Mouse (Mus musculus) heart, adult 2 months (tissue): ENCODE measurements around the gene Drg1. TPM values are rescaled to one million over a fixed set of nuclear protein-coding genes. Genes with fewer than 3 reads are reported as not detected.
"Not testable (repeated sequence)": the region's sequence is repeated elsewhere in the genome, so short reads cannot be mapped to it uniquely, and the experiment has no call there.

Experiments
- DNase-seq, 2 experiments: peaks; one replicate each; pipeline ENCODE4 v3.0.0; 2021
- H3K27ac ChIP-seq: fragments of 200-600 bp; 2 replicates; pipeline ENCODE4 v1.8.1; 2022
- H3K27me3 ChIP-seq: fragments of 200-500 bp; 2 replicates; pipeline ENCODE4 v1.6.1; 2012; ENCODE audit warnings: mild to moderate bottlenecking, low read length, inconsistent platforms, mixed read lengths; ENCODE audit not compliant: control insufficient read depth, insufficient read depth
- H3K36me3 ChIP-seq: fragments of 200-500 bp; 2 replicates; pipeline ENCODE4 v1.6.1; 2012; ENCODE audit warnings: low read length, inconsistent platforms; ENCODE audit not compliant: control insufficient read depth, insufficient read depth
- H3K4me1 ChIP-seq: fragments of 200-500 bp; 2 replicates; pipeline ENCODE4 v1.6.1; 2011; ENCODE audit warnings: low read length; ENCODE audit not compliant: control insufficient read depth, insufficient read depth
- H3K4me3 ChIP-seq: fragments of 200-600 bp; 2 replicates; pipeline ENCODE4 v1.8.1; 2022
- H3K79me2 ChIP-seq: fragments of 200-500 bp; replicated peaks from 2 replicates; pipeline ENCODE4 v1.6.1; 2012; ENCODE audit warnings: mild to moderate bottlenecking, inconsistent platforms, low read length, moderate library complexity, mixed read lengths; ENCODE audit not compliant: control insufficient read depth, insufficient read depth
- H3K9ac ChIP-seq: fragments of 200-500 bp; 2 replicates; pipeline ENCODE4 v1.6.1; 2012; ENCODE audit warnings: low read depth, mild to moderate bottlenecking, control low read depth, inconsistent platforms, low read length, mixed read lengths
- WGBS: fragments of 180-500 bp; shearing (Covaris S2); methylation state at CpG from one replicate; pipeline ENCODE4 v1.1.7; 2018; 5-methylcytosine and 5-hydroxymethylcytosine counted together
- intact Hi-C: fragments of 180-260 bp; cut with DNase I; formaldehyde crosslinking; loops from one replicate; pipeline ENCODE4 v1.15.1; 2025
- polyA plus RNA-seq: library from polyadenylated mRNA; depleted of rRNA; stranded (reverse); fragments of >200 nt; gene quantifications from 2 replicates; pipeline ENCODE4 v1.2.3, GENCODE M21; 2012
- total RNA-seq, 2 experiments: library from RNA; stranded (reverse); gene quantifications; 2 replicates each; pipeline ENCODE4 v1.2.3; 2021

Drg1 gene
- total and polyA plus RNA-seq, 3 experiments, result 19.9 to 61.7 (median 59.0) TPM

- H3K27ac ChIP-seq, H3K9ac ChIP-seq, H3K36me3 ChIP-seq, H3K4me1 ChIP-seq, H3K27me3 ChIP-seq, intact Hi-C loops, H3K79me2 ChIP-seq, H3K4me3 ChIP-seq, DNase-seq: not testable (repeated sequence)
- WGBS, result 90% methylated on average over 4 of the region's 4 CpGs
Measured at GRCm38 (mm10) chr11:3158800-3159199, 107.4 kb downstream of the Drg1 start.

DNA sequence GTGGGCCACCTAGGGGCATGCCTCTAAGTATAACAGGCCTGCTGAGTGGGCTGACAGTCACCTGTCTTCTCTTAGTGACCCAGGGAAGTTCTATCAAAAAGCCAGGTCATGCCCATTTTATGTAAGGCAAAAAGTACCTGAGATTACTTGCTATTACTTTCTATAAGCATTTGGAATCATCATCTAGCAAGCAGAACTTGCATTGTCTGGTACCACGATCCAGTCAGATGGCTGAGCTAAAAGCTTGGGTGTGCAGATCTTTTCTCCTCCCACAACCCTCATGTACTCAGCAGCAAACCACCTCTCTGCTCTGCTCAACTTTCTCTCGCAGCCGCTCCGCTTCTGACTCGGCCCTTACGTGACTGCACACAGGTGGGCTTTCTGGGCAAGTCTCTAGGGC lies 108.2 kb downstream of the Drg1 start:
- 95% methylated on average over 6 of the region's 6 CpGs for WGBS
- H3K4me3 ChIP-seq, H3K27ac ChIP-seq, DNase-seq, intact Hi-C loops, H3K36me3 ChIP-seq, H3K79me2 ChIP-seq, H3K9ac ChIP-seq, H3K4me1 ChIP-seq, H3K27me3 ChIP-seq: not testable (repeated sequence)

- 93% methylated on average over 2 of the region's 3 CpGs for WGBS
Measured at GRCm38 (mm10) chr11:3156991-3157390, 109.2 kb downstream of the Drg1 start.

GRCm38 (mm10) chr11:3153666-3154397 lies 112.4 kb downstream of the Drg1 start:
- H3K27ac ChIP-seq, intact Hi-C loops, H3K9ac ChIP-seq, H3K79me2 ChIP-seq, H3K36me3 ChIP-seq, H3K27me3 ChIP-seq, H3K4me3 ChIP-seq, H3K4me1 ChIP-seq: not testable (repeated sequence)
- WGBS, result 62% methylated on average over 1 of the region's 1 CpGs
- DNase-seq, result peak; percentile 69 to 71

More at GRCm38 (mm10) chr11:3156991-3157390, 109.2 kb downstream of the Drg1 start:
- H3K27me3 ChIP-seq, H3K79me2 ChIP-seq, H3K4me1 ChIP-seq, H3K27ac ChIP-seq, H3K4me3 ChIP-seq, DNase-seq, H3K9ac ChIP-seq, intact Hi-C loops, H3K36me3 ChIP-seq: not testable (repeated sequence)

DNA sequence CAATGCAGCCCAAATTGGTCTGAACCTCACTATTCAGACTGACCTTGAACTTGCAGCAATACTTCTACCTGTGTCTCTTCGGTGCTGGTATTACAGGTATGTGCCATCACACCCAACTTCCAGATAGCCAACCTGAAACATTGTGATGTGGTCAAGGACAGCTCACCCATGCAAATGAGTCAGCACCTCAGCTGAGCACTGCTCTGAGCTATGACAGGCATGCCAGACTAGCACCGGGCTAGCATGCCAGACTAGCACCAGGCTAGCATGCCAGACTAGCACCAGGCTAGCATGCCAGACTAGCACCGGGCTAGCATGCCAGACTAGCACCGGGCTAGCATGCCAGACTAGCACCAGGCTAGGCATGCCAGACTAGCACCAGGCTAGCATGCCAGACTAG lies 114.9 kb downstream of the Drg1 start:
- H3K4me3 ChIP-seq, H3K9ac ChIP-seq, H3K27me3 ChIP-seq, H3K4me1 ChIP-seq, H3K27ac ChIP-seq, H3K36me3 ChIP-seq, H3K79me2 ChIP-seq, intact Hi-C loops: not testable (repeated sequence)
- peak in 1 of 2 experiments; percentile 52 for DNase-seq
- 92% methylated on average over 4 of the region's 4 CpGs for WGBS

- H3K36me3 ChIP-seq, H3K27ac ChIP-seq, H3K4me3 ChIP-seq, intact Hi-C loops, DNase-seq, H3K27me3 ChIP-seq, H3K79me2 ChIP-seq, H3K9ac ChIP-seq, H3K4me1 ChIP-seq: not testable (repeated sequence)
- WGBS, result 97% methylated on average over 12 of the region's 12 CpGs
Measured at GRCm38 (mm10) chr11:3150677-3151003, 115.6 kb downstream of the Drg1 start.

DNA sequence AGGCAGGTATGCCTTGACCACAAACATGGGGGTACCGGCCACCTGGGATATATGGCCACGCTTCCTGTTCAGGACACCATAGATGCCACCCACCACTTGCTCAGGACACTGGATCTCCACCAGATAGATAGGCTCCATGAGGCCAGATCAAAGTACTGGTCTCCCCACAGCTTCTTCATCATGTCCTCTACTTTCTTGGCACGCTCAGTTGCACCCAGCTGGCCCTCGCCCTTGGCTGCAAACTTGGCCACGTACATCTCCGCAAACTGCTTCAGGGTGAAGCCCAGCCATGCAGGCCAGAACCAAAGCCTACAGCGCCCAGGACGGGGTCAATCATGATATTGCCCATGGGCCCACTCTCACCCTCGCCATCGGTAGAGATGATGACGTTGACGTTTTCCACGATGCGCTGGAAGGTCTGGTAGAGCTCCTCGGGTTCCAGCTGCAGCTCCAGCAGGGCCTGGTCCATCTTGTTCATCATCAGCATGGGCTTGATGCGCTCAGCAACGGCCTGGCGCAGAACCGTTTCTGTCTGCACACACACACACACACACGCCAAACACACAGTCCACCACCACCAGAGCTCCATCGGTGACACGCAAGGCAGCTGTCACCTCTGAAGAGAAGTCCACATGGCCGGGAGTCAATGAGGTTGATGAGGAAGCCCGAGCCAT lies 116.1 kb downstream of the Drg1 start:
- H3K79me2 ChIP-seq, H3K27me3 ChIP-seq, intact Hi-C loops, H3K27ac ChIP-seq, H3K4me3 ChIP-seq, H3K9ac ChIP-seq, DNase-seq, H3K36me3 ChIP-seq, H3K4me1 ChIP-seq: not testable (repeated sequence)
- WGBS, result 96% methylated on average over 24 of the region's 24 CpGs

DNA sequence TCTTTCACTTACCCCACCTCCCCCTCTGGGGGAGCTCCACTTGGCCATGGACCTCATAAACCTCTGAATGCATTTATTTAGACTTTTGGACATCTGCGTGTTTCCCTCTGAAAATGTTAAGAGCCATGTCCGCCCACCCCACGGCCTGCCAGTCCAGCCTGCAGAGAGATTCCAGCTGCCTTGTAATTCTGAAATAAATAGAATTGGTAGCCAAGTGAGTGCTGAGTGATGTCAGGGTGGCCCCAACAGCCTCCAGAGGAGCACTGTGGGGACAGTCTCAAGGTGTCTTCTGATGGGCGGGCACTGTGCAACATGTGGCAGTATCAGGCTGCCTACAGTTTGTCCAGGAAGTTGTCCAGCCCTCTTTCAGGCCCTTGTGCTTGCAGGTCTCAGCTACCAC lies 116.7 kb downstream of the Drg1 start:
- DNase-seq, H3K36me3 ChIP-seq, H3K27ac ChIP-seq, H3K4me3 ChIP-seq, H3K4me1 ChIP-seq, intact Hi-C loops, H3K79me2 ChIP-seq, H3K9ac ChIP-seq, H3K27me3 ChIP-seq: not testable (repeated sequence)
- WGBS, result 93% methylated on average over 4 of the region's 4 CpGs

GRCm38 (mm10) chr11:3146806-3147205 lies 119.4 kb downstream of the Drg1 start:
- H3K4me3 ChIP-seq, H3K36me3 ChIP-seq, intact Hi-C loops, DNase-seq, H3K79me2 ChIP-seq, H3K27ac ChIP-seq, H3K9ac ChIP-seq, H3K27me3 ChIP-seq, H3K4me1 ChIP-seq: not testable (repeated sequence)
- 61% methylated on average over 2 of the region's 2 CpGs for WGBS
